Mouse (Mus musculus) heart, postnatal 25 days (tissue): Measurements from ENCODE around the gene Arhgef39. TPM values are rescaled to one million over a fixed set of nuclear protein-coding genes. Genes with fewer than 3 reads are reported as not detected.
A peak's percentile ranks its signal among the peaks of the same experiment; 100 is the strongest.

Experiments used
- DNase-seq: peaks from one replicate; pipeline ENCODE4 v3.0.0; 2022; ENCODE audit warnings: low spot score
- intact Hi-C: fragments of 180-260 bp; cut with DNase I; formaldehyde crosslinking; loops from one replicate; pipeline ENCODE4 v1.15.1; 2025
- total RNA-seq, 2 experiments: library from RNA; stranded (reverse); gene quantifications; 2 replicates each; pipeline ENCODE4 v1.2.3; 2021

Arhgef39 gene
- total RNA-seq, result under 1 TPM; 0.39 to 0.61 TPM

GRCm38 (mm10) chr4:43499407-43500333 lies at the start of gene Arhgef39:
TSS of gene Arhgef39 (minus strand) at chr4:43499695.
- intact Hi-C loops, result no loop called here
- DNase-seq, result peak; percentile 59

GRCm38 (mm10) chr4:43549055-43549454 lies 49.6 kb upstream of the Arhgef39 start:
- no peak for DNase-seq
- intact Hi-C loops, result no loop called here

- no peak for DNase-seq
Measured at GRCm38 (mm10) chr4:43547160-43547559, 47.7 kb upstream of the Arhgef39 start.

GRCm38 (mm10) chr4:43546375-43547047 lies 47.0 kb upstream of the Arhgef39 start:
- no peak for DNase-seq
- intact Hi-C loops, result no loop called here

More at GRCm38 (mm10) chr4:43547160-43547559, 47.7 kb upstream of the Arhgef39 start:
- intact Hi-C loops, result no loop called here

- intact Hi-C loops, result no loop called here
- no peak for DNase-seq
Measured at GRCm38 (mm10) chr4:43542044-43542443, 42.5 kb upstream of the Arhgef39 start.

- intact Hi-C loops, result no loop called here
- DNase-seq, result no peak
Measured at GRCm38 (mm10) chr4:43536031-43536430, 36.5 kb upstream of the Arhgef39 start.

- no peak for DNase-seq
- intact Hi-C loops, result no loop called here
Measured at GRCm38 (mm10) chr4:43535628-43536027, 36.1 kb upstream of the Arhgef39 start.

GRCm38 (mm10) chr4:43533270-43533669 lies 33.8 kb upstream of the Arhgef39 start:
- DNase-seq, result no peak
- intact Hi-C loops, result loop anchor here (5.0 kb wide), 2 partner anchors 44 to 179 kb away; partner anchors contain the start of genes Gba2, Olfr71 and Rgp1

- intact Hi-C loops, result loop anchor here (5.0 kb wide), 2 partner anchors 47 to 182 kb away; partner anchors contain the start of genes Gba2, Olfr71 and Rgp1
- no peak for DNase-seq
Measured at GRCm38 (mm10) chr4:43530581-43530980, 31.1 kb upstream of the Arhgef39 start.

- no peak for DNase-seq
- intact Hi-C loops, result loop anchor here (5.0 kb wide), 2 partner anchors 47 to 182 kb away; partner anchors contain the start of genes Gba2, Olfr71 and Rgp1
Measured at GRCm38 (mm10) chr4:43530081-43530501, 30.6 kb upstream of the Arhgef39 start.

GRCm38 (mm10) chr4:43528487-43528886 lies 29.0 kb upstream of the Arhgef39 start:
- no peak for DNase-seq

GRCm38 (mm10) chr4:43527880-43528279 lies 28.4 kb upstream of the Arhgef39 start:
- intact Hi-C loops, result no loop called here
- DNase-seq, result no peak

More at GRCm38 (mm10) chr4:43528487-43528886, 29.0 kb upstream of the Arhgef39 start:
- intact Hi-C loops, result no loop called here

GRCm38 (mm10) chr4:43519956-43520355 lies 20.5 kb upstream of the Arhgef39 start:
- peak; percentile 63 for DNase-seq
- intact Hi-C loops, result no loop called here

- DNase-seq, result no peak
- intact Hi-C loops, result no loop called here
Measured at GRCm38 (mm10) chr4:43519551-43519950, 20.1 kb upstream of the Arhgef39 start.

- DNase-seq, result no peak
- intact Hi-C loops, result no loop called here
Measured at GRCm38 (mm10) chr4:43515764-43516708, 16.5 kb upstream of the Arhgef39 start.

- intact Hi-C loops, result no loop called here
- no peak for DNase-seq
Measured at GRCm38 (mm10) chr4:43513791-43514190, 14.3 kb upstream of the Arhgef39 start.

GRCm38 (mm10) chr4:43513300-43513699 lies 13.8 kb upstream of the Arhgef39 start:
- DNase-seq, result no peak
- intact Hi-C loops, result no loop called here

- intact Hi-C loops, result no loop called here
- no peak for DNase-seq
Measured at GRCm38 (mm10) chr4:43512653-43513052, 13.2 kb upstream of the Arhgef39 start.

- no peak for DNase-seq
- intact Hi-C loops, result no loop called here
Measured at GRCm38 (mm10) chr4:43511675-43512454, 12.4 kb upstream of the Arhgef39 start.
